Mouse (Mus musculus): ENCODE data around the gene Foxj1. TPM values are rescaled to one million over a fixed set of nuclear protein-coding genes. Genes with fewer than 3 reads are reported as not detected.

Gene Foxj1
- polyA plus RNA-seq, 1 experiment from 2014 or later: 7.3 TPM

Other genes with a start within 250 kb of the Foxj1 start
- gene Wbp2, start 248.4 kb downstream of the Foxj1 start, polyA plus RNA-seq (2016; fragmentation: Nextera tagmentation; extraction: Ambion mirVana): 97.0 and 110 TPM in 2 replicates
- gene Trim47, start 208.2 kb downstream of the Foxj1 start, polyA plus RNA-seq (2016; fragmentation: Nextera tagmentation; extraction: Ambion mirVana): 3.7 and 5.0 TPM in 2 replicates
- gene Trim65, start 204.3 kb downstream of the Foxj1 start, polyA plus RNA-seq (2016; fragmentation: Nextera tagmentation; extraction: Ambion mirVana): 2.0 and 2.1 TPM in 2 replicates
- gene Mrpl38, start 196.5 kb downstream of the Foxj1 start, polyA plus RNA-seq (2016; fragmentation: Nextera tagmentation; extraction: Ambion mirVana): 83.7 and 85.5 TPM in 2 replicates
- 63.2 and 67.0 TPM in 2 replicates for gene Fbf1, start 167.2 kb downstream of the Foxj1 start, polyA plus RNA-seq (2016; fragmentation: Nextera tagmentation; extraction: Ambion mirVana)
- gene Ten1, start 136.5 kb downstream of the Foxj1 start, polyA plus RNA-seq (2016; fragmentation: Nextera tagmentation; extraction: Ambion mirVana): 67.6 and 68.9 TPM in 2 replicates
- gene Acox1, start 136.4 kb downstream of the Foxj1 start, polyA plus RNA-seq (2016; fragmentation: Nextera tagmentation; extraction: Ambion mirVana): 42.2 and 44.0 TPM in 2 replicates
- gene Evpl, start 97.3 kb downstream of the Foxj1 start, polyA plus RNA-seq (2016; fragmentation: Nextera tagmentation; extraction: Ambion mirVana): 0.76 and 0.95 TPM in 2 replicates
- gene Srp68, start 61.2 kb downstream of the Foxj1 start, polyA plus RNA-seq (2016; fragmentation: Nextera tagmentation; extraction: Ambion mirVana): 85.3 and 88.4 TPM in 2 replicates
- gene Galr2, start 54.5 kb downstream of the Foxj1 start, polyA plus RNA-seq (2016; fragmentation: Nextera tagmentation; extraction: Ambion mirVana): 1.4 and 2.0 TPM in 2 replicates
- 75.5 and 89.3 TPM in 2 replicates for gene Exoc7, start 28.2 kb downstream of the Foxj1 start, polyA plus RNA-seq (2016; fragmentation: Nextera tagmentation; extraction: Ambion mirVana)
- 54.3 and 62.8 TPM in 2 replicates for gene Rnf157, start 77.6 kb upstream of the Foxj1 start, polyA plus RNA-seq (2016; fragmentation: Nextera tagmentation; extraction: Ambion mirVana)
- gene Ubald2, start 98.7 kb upstream of the Foxj1 start, polyA plus RNA-seq (2016; fragmentation: Nextera tagmentation; extraction: Ambion mirVana): 53.8 and 72.3 TPM in 2 replicates
- gene Qrich2, start 130.8 kb upstream of the Foxj1 start, polyA plus RNA-seq (2016; fragmentation: Nextera tagmentation; extraction: Ambion mirVana): not detected in 2 replicates
- 199 and 200 TPM in 2 replicates for gene Prpsap1, start 158.8 kb upstream of the Foxj1 start, polyA plus RNA-seq (2016; fragmentation: Nextera tagmentation; extraction: Ambion mirVana)
- 7.6 and 9.3 TPM in 2 replicates for gene Sphk1, start 195.5 kb upstream of the Foxj1 start, polyA plus RNA-seq (2016; fragmentation: Nextera tagmentation; extraction: Ambion mirVana)
- 34.3 and 37.6 TPM in 2 replicates for gene Ube2o, start 246.0 kb upstream of the Foxj1 start, polyA plus RNA-seq (2016; fragmentation: Nextera tagmentation; extraction: Ambion mirVana)